Mouse (Mus musculus): Measurements from ENCODE around the gene B3gnt6. TPM values are rescaled to one million over a fixed set of nuclear protein-coding genes. Genes with fewer than 3 reads are reported as not detected.

Gene B3gnt6
- polyA plus RNA-seq (2014; fragmentation: Illumina TruSeq; extraction: RNeasy Lipid Tissue Mini Kit (QIAGEN cat#74804); ENCODE audit: low read depth, low replicate concordance): not detected

GRCm38 (mm10) chr7:98199381-98199780 lies at the start of gene B3gnt6:
Gene B3gnt6, minus strand, starts transcription at chr7:98199481.

GRCm38 (mm10) chr7:98177929-98178559 lies 21.2 kb downstream of the B3gnt6 start, which contains the start of gene Capn5:
Gene Capn5, minus strand, starts transcription at chr7:98178274.

DNA sequence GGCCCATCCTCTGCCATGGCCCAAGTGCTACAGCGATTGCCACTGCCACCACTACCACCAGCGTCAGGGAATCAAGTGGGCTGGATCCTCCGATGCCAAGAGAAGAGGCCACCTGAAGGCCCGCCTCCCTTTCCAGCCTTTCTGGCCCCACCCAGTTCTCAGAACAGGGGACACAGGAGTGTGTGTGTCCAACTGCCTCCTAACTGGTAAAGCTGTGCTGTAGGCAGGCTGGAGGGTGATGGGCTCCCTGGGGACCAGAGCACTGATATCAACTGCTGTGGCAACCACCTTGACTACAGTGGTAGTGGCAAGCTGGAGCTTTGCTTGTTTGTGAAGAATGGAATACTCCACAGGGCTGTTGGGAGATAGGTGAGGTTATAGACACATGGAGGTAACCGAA lies 53.9 kb downstream of the B3gnt6 start, which contains the start of gene Omp:
Gene Omp, minus strand, starts transcription at position 101 of the 400 bp plus-strand sequence.

Other genes with a start within 250 kb of the B3gnt6 start
- gene Myo7a, start 80.0 kb downstream of the B3gnt6 start, polyA plus RNA-seq (2014; fragmentation: Illumina TruSeq; extraction: RNeasy Lipid Tissue Mini Kit (QIAGEN cat#74804); ENCODE audit: low read depth, low replicate concordance): 13.7 TPM
- gene Omp, start 54.0 kb downstream of the B3gnt6 start, polyA plus RNA-seq (2014; fragmentation: Illumina TruSeq; extraction: RNeasy Lipid Tissue Mini Kit (QIAGEN cat#74804); ENCODE audit: low read depth, low replicate concordance): not detected
- gene Capn5, start 21.2 kb downstream of the B3gnt6 start, polyA plus RNA-seq (2014; fragmentation: Illumina TruSeq; extraction: RNeasy Lipid Tissue Mini Kit (QIAGEN cat#74804); ENCODE audit: low read depth, low replicate concordance): 1.0 TPM
- gene Acer3, start 121.7 kb upstream of the B3gnt6 start, polyA plus RNA-seq (2014; fragmentation: Illumina TruSeq; extraction: RNeasy Lipid Tissue Mini Kit (QIAGEN cat#74804); ENCODE audit: low read depth, low replicate concordance): 39.0 TPM
- gene Tsku, start 161.8 kb upstream of the B3gnt6 start, polyA plus RNA-seq (2014; fragmentation: Illumina TruSeq; extraction: RNeasy Lipid Tissue Mini Kit (QIAGEN cat#74804); ENCODE audit: low read depth, low replicate concordance): 2.3 TPM
- not detected for gene Gucy2d, start 240.9 kb upstream of the B3gnt6 start, polyA plus RNA-seq (2014; fragmentation: Illumina TruSeq; extraction: RNeasy Lipid Tissue Mini Kit (QIAGEN cat#74804); ENCODE audit: low read depth, low replicate concordance)

All from adrenal gland, adult 10 weeks (tissue).